Mouse (Mus musculus): ENCODE results near the gene Stk11.

- no peak for TF ChIP-seq CTCF (IDR thresholded peaks at IDR 0.05; ENCODE audit: low read depth, low read length)
- no peak for TF ChIP-seq POLR2AphosphoS5 (IDR thresholded peaks at IDR 0.05; ENCODE audit: insufficient replicate concordance, low read depth, low read length)
- no peak for TF ChIP-seq GATA1 (IDR thresholded peaks at IDR 0.05; ENCODE audit: borderline replicate concordance, low read length)
- no peak for TF ChIP-seq TAL1 (conservative IDR thresholded peaks at IDR 0.05; ENCODE audit: low read depth, low read length)
These were observed 38.3 kb upstream of the Stk11 start for GRCm38 (mm10) chr10:80077312-80077711.
